Mouse (Mus musculus): ENCODE data around the gene Gng8. TPM values are rescaled to one million over a fixed set of nuclear protein-coding genes. Genes with fewer than 3 reads are reported as not detected.
A peak's percentile ranks its signal among the peaks of the same experiment; 100 is the strongest.

Gene Gng8
- polyA plus RNA-seq, 2 experiments = 17.8 to 63.3 TPM

GRCm38 (mm10) chr7:16890944-16891343 lies 642 bp upstream of the Gng8 start:
- H3K27ac ChIP-seq (replicated peaks; ENCODE audit: low read depth, low read length) = peak overlapping the region; percentile 90
- ATAC-seq (ENCODE audit: low FRiP score, low read depth) = peak; percentile 86
- TF ChIP-seq POLR2A (IDR thresholded peaks at IDR 0.05; ENCODE audit: borderline replicate concordance, extremely low read depth, insufficient read depth, insufficient read length) = peak; percentile 74; the same call in 1 of the 2 replicates
- H3K9ac ChIP-seq (ENCODE audit: low read depth, low read length, severe bottlenecking) = peak overlapping the region; percentile 45
- H3K9me3 ChIP-seq (ENCODE audit: control insufficient read depth, low read length) = peaks cover 3% of the 10 kb centered on the region
- peaks cover 34% of the 10 kb centered on the region for H3K4me1 ChIP-seq (ENCODE audit: control insufficient read depth, insufficient read depth, low read length)
- 2% methylated on average over 23 of the region's 23 CpGs for WGBS
- DNase-seq (ENCODE audit: low spot score) = peak; percentile 93
- peak overlapping the region; percentile 30 for H3K4me3 ChIP-seq (replicated peaks; ENCODE audit: low read length)
- no peaks in the 10 kb centered on the region for H3K27me3 ChIP-seq (ENCODE audit: control insufficient read depth, insufficient read depth, low read length)
- peaks cover 28% of the 10 kb centered on the region for H3K36me3 ChIP-seq (ENCODE audit: control insufficient read depth, insufficient read depth, low read length)
- H3K4me2 ChIP-seq (replicated peaks; ENCODE audit: low read depth, low read length, severe bottlenecking) = peak overlapping the region; percentile 71

DNA sequence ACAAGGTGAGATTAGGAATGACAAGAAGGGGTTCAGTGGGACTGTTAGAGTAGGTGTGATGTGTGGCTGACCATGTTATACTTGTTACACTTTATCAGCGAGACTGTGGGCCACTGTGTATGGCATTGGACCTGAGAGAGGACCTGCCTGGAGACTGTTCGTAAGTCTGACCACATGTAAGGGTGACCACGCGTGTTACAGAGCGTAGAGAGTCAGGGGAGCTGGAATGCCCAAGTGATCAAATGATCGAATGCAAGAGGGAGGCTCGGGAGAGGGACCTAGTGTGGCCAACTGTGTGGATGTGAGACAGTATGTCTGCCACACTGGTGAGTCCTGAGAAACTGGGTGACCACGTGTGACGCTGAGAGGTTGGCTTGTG lies 755 bp downstream of the Gng8 start:
- no peak for ATAC-seq (ENCODE audit: low FRiP score, low read depth)
- Histone ChIP-seq H3K36me3 (ENCODE audit: control insufficient read depth, insufficient read depth, low read length) (peaks cover 14% of the 10 kb centered on the region), H3K4me2 (replicated peaks; ENCODE audit: low read depth, low read length, severe bottlenecking) (peak overlapping the region; percentile 71), H3K27me3 (ENCODE audit: control insufficient read depth, insufficient read depth, low read length) (no peaks in the 10 kb centered on the region), H3K27ac (replicated peaks; ENCODE audit: low read depth, low read length) (no peak overlapping the region), H3K4me1 (ENCODE audit: control insufficient read depth, insufficient read depth, low read length) (peaks cover 34% of the 10 kb centered on the region), H3K9ac (ENCODE audit: low read depth, low read length, severe bottlenecking) (peak overlapping the region; percentile 34), H3K9me3 (ENCODE audit: control insufficient read depth, low read length) (no peaks in the 10 kb centered on the region), H3K4me3 (replicated peaks; ENCODE audit: low read length) (peak overlapping the region; percentile 30)
- no peak for TF ChIP-seq POLR2A (IDR thresholded peaks at IDR 0.05; ENCODE audit: borderline replicate concordance, extremely low read depth, insufficient read depth, insufficient read length)
- WGBS = 44% methylated on average over 9 of the region's 9 CpGs
- no peak for DNase-seq (ENCODE audit: low spot score)

DNA sequence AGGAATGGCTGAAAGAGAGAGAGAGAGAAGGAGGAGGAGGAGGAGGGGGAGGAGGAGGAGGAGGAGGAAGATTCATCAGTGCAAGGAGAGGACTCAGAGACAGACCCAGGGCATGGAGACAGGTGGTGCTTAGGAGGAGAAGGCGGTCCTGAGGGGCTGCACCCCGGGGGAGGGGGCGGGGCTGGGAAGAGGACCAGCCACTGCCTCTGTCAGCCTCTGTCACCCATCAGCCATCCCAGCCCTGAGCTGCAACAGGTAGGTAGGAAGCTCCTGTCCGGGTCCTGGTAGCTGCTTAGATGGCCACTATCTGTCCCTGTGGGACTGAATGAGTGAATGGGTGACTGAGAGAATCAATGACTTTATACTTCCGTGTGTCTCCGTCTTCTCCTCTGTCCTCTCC lies 2.0 kb downstream of the Gng8 start:
- WGBS = 2% methylated on average over 3 of the region's 6 CpGs
- DNase-seq (ENCODE audit: low spot score) (no peak), ATAC-seq (ENCODE audit: low FRiP score, low read depth) (no peak)
- Histone ChIP-seq H3K4me3 (replicated peaks; ENCODE audit: low read length) (no peak overlapping the region), H3K4me2 (replicated peaks; ENCODE audit: low read depth, low read length, severe bottlenecking) (peak overlapping the region; percentile 71; the same call in 1 of the 2 replicates), H3K27ac (replicated peaks; ENCODE audit: low read depth, low read length) (no peak overlapping the region), H3K9ac (ENCODE audit: low read depth, low read length, severe bottlenecking) (no peak overlapping the region), H3K27me3 (ENCODE audit: control insufficient read depth, insufficient read depth, low read length) (no peaks in the 10 kb centered on the region), H3K9me3 (ENCODE audit: control insufficient read depth, low read length) (no peaks in the 10 kb centered on the region), H3K4me1 (ENCODE audit: control insufficient read depth, insufficient read depth, low read length) (peaks cover 34% of the 10 kb centered on the region), H3K36me3 (ENCODE audit: control insufficient read depth, insufficient read depth, low read length) (peaks cover 2% of the 10 kb centered on the region)
- TF ChIP-seq POLR2A (IDR thresholded peaks at IDR 0.05; ENCODE audit: borderline replicate concordance, extremely low read depth, insufficient read depth, insufficient read length) = no peak

- peaks cover 34% of the 10 kb centered on the region for H3K4me1 ChIP-seq (ENCODE audit: control insufficient read depth, insufficient read depth, low read length)
- H3K27me3 ChIP-seq (ENCODE audit: control insufficient read depth, insufficient read depth, low read length) = no peaks in the 10 kb centered on the region
- no peaks in the 10 kb centered on the region; the same call in 1 of the 2 replicates for H3K36me3 ChIP-seq (ENCODE audit: control insufficient read depth, insufficient read depth, low read length)
- 3% methylated on average over 4 of the region's 4 CpGs for WGBS
- H3K4me3 ChIP-seq (replicated peaks; ENCODE audit: low read length) = no peak overlapping the region
- no peaks in the 10 kb centered on the region for H3K9me3 ChIP-seq (ENCODE audit: control insufficient read depth, low read length)
- TF ChIP-seq POLR2A (IDR thresholded peaks at IDR 0.05; ENCODE audit: borderline replicate concordance, extremely low read depth, insufficient read depth, insufficient read length) = no peak
- H3K4me2 ChIP-seq (replicated peaks; ENCODE audit: low read depth, low read length, severe bottlenecking) = peak overlapping the region; percentile 50
- DNase-seq (ENCODE audit: low spot score) = no peak
- H3K27ac ChIP-seq (replicated peaks; ENCODE audit: low read depth, low read length) = no peak overlapping the region
- H3K9ac ChIP-seq (ENCODE audit: low read depth, low read length, severe bottlenecking) = no peak overlapping the region
- no peak for ATAC-seq (ENCODE audit: low FRiP score, low read depth)
Measured at GRCm38 (mm10) chr7:16894279-16894678, 2.7 kb downstream of the Gng8 start.

DNA sequence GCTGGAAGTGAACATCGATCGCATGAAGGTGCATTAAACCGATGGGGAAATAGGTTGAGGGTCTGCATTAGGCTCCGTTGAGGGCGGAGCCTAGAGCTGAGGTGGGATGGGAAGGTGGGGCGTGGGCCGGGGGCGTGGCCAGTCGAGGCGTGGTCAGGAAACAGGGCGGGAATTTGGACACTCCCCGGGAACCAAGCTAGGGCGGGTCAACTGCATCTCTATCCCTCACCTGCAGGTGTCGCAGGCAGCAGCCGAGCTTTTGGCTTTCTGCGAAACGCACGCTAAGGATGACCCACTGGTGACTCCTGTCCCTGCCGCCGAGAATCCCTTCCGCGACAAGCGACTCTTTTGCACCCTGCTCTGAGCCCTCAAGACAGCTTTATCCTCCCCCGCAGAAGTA lies 3.4 kb downstream of the Gng8 start:
- no peaks in the 10 kb centered on the region for H3K36me3 ChIP-seq (ENCODE audit: control insufficient read depth, insufficient read depth, low read length)
- H3K27me3 ChIP-seq (ENCODE audit: control insufficient read depth, insufficient read depth, low read length) = no peaks in the 10 kb centered on the region
- peak overlapping the region; percentile 25 for H3K4me3 ChIP-seq (replicated peaks; ENCODE audit: low read length)
- WGBS = 2% methylated on average over 20 of the region's 24 CpGs
- H3K9ac ChIP-seq (ENCODE audit: low read depth, low read length, severe bottlenecking) = no peak overlapping the region
- H3K27ac ChIP-seq (replicated peaks; ENCODE audit: low read depth, low read length) = no peak overlapping the region
- ATAC-seq (ENCODE audit: low FRiP score, low read depth) (peak; percentile 13), DNase-seq (ENCODE audit: low spot score) (peak; percentile 82)
- no peaks in the 10 kb centered on the region for H3K9me3 ChIP-seq (ENCODE audit: control insufficient read depth, low read length)
- no peak for TF ChIP-seq POLR2A (IDR thresholded peaks at IDR 0.05; ENCODE audit: borderline replicate concordance, extremely low read depth, insufficient read depth, insufficient read length)
- peak overlapping the region; percentile 50 for H3K4me2 ChIP-seq (replicated peaks; ENCODE audit: low read depth, low read length, severe bottlenecking)
- H3K4me1 ChIP-seq (ENCODE audit: control insufficient read depth, insufficient read depth, low read length) = peaks cover 34% of the 10 kb centered on the region

DNA sequence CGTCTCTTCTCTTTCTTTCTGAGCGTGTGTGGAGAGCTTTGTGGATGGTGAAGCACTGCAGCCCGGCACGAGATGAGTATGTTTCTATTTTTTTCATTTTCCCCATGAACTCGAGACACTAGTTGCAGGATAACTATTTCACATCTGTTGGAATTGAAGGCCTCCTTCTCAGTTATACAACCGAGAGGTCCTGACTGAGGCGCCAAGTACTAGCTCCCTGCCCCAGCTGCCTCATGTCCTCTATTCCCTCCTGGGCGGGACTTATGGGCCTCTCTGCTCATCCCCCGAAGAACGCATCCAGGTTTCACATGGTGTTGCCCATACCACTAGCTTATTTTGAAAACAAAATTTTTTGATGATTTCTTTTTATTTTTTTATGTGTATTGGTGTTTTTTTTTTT lies 3.9 kb downstream of the Gng8 start:
- Histone ChIP-seq H3K4me1 (ENCODE audit: control insufficient read depth, insufficient read depth, low read length) (peaks cover 35% of the 10 kb centered on the region), H3K9ac (ENCODE audit: low read depth, low read length, severe bottlenecking) (no peak overlapping the region)
- 33% methylated on average over 10 of the region's 10 CpGs for WGBS

More for the DNA sequence above, 3.9 kb downstream of the Gng8 start:
- Histone ChIP-seq H3K4me3 (replicated peaks; ENCODE audit: low read length) (peak overlapping the region; percentile 25), H3K4me2 (replicated peaks; ENCODE audit: low read depth, low read length, severe bottlenecking) (peak overlapping the region; percentile 50), H3K9me3 (ENCODE audit: control insufficient read depth, low read length) (no peaks in the 10 kb centered on the region), H3K27me3 (ENCODE audit: control insufficient read depth, insufficient read depth, low read length) (no peaks in the 10 kb centered on the region), H3K27ac (replicated peaks; ENCODE audit: low read depth, low read length) (no peak overlapping the region), H3K36me3 (ENCODE audit: control insufficient read depth, insufficient read depth, low read length) (no peaks in the 10 kb centered on the region)
- ATAC-seq (ENCODE audit: low FRiP score, low read depth) (no peak), DNase-seq (ENCODE audit: low spot score) (no peak)
- no peak for TF ChIP-seq POLR2A (IDR thresholded peaks at IDR 0.05; ENCODE audit: borderline replicate concordance, extremely low read depth, insufficient read depth, insufficient read length)
